Mouse (Mus musculus) heart, embryonic 11.5 days (tissue): ENCODE measurements at regions not wholly inside any gene's neighbourhood (a gene's known extent, or its start where the extent isn't known, plus 50 kb on each side); places are given as distances from the start of the nearest gene placed in this dataset.

ENCODE experiments used
- ATAC-seq: fragments of 200-750 bp; cut with Nextera tagmentation; replicated peaks from 2 replicates; pipeline ENCODE4 v1.8.0; 2017; ENCODE audit warnings: moderate library complexity; ENCODE audit not compliant: insufficient number of reproducible peaks, low FRiP score, low TSS enrichment
- H3K27ac ChIP-seq: fragments of 300-500 bp; sonication (generic); 2 replicates; pipeline ENCODE4 v1.5.1; 2014; ENCODE audit warnings: mild to moderate bottlenecking, low read depth, low read length
- H3K27me3 ChIP-seq: fragments of 300-500 bp; sonication (generic); 2 replicates; pipeline ENCODE4 v1.6.1; 2014; ENCODE audit warnings: mild to moderate bottlenecking, low read length, mixed read lengths; ENCODE audit not compliant: control insufficient read depth, insufficient read depth
- H3K36me3 ChIP-seq: fragments of 300-500 bp; sonication (generic); 2 replicates; pipeline ENCODE4 v1.6.1; 2014; ENCODE audit warnings: mild to moderate bottlenecking, low read length, moderate library complexity, mixed read lengths; ENCODE audit not compliant: control insufficient read depth, insufficient read depth
- H3K4me1 ChIP-seq: fragments of 300-500 bp; sonication (generic); 2 replicates; pipeline ENCODE4 v1.6.1; 2014; ENCODE audit warnings: low read length; ENCODE audit not compliant: control insufficient read depth, insufficient read depth
- H3K4me2 ChIP-seq: fragments of 300-500 bp; sonication (generic); 2 replicates; pipeline ENCODE4 v1.6.1; 2014; ENCODE audit warnings: mild to moderate bottlenecking, moderate library complexity
- H3K4me3 ChIP-seq: fragments of 300-500 bp; sonication (generic); 2 replicates; pipeline ENCODE4 v1.5.1; 2014; ENCODE audit warnings: low read depth, low read length
- H3K9ac ChIP-seq: fragments of 300-500 bp; sonication (generic); 2 replicates; pipeline ENCODE4 v1.6.1; 2014; ENCODE audit warnings: mild to moderate bottlenecking, low read depth, low read length, moderate library complexity
- H3K9me3 ChIP-seq: fragments of 300-500 bp; sonication (generic); replicated peaks from 2 replicates; pipeline ENCODE4 v1.6.1; 2016; ENCODE audit warnings: low read length; ENCODE audit not compliant: control insufficient read depth
- WGBS: fragments of 180-500 bp; shearing (Covaris S2); extraction: QIAGEN DNeasy Blood & Tissue Kit; methylation state at CpG from one replicate; pipeline ENCODE4 v1.1.7; 2014; ENCODE audit not compliant: insufficient replicate concordance; 5-methylcytosine and 5-hydroxymethylcytosine counted together

DNA sequence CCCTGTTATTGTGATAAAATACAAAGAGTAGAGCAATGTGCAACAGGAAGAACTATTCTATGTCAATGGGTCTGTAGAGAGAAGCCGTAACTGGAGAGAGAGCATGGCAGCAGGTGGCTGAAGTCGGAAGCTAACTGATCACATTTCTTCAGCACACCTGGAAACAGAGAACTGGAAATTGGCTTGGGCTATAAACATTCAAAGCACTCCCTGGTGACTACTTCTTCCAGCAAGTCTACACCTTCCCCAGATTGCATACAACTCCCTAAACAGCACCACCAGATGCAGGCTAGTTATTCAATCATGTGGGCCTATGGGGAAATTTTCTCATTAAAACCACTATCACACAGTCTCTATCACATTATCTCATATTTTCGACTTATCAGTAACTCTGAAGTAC is 413.4 kb downstream of the Basp1 start:
- H3K4me2 ChIP-seq = no peak overlapping the region
- 74% methylated on average over 3 of the region's 3 CpGs for WGBS
- no peak for ATAC-seq

DNA sequence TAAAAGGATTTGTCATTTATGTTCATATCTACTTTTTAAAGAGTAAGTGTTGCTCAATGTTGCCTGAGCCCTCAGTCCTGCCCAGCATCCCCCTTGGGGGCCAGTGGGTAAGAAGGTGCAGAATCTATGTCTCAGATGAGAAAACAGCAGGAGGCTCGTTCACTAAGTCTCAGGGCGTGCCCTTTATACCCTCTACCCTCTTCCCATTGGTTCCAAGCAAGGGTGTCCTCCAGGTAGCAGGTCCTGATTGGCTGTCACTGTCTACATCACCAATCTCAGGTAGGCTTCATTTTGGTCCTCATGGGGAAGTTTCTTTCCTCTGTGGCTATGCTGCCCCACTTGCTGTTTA is 420.3 kb downstream of the Basp1 start:
- no peak overlapping the region for H3K4me3 ChIP-seq
- H3K4me2 ChIP-seq = no peak overlapping the region
- H3K36me3 ChIP-seq = no peaks in the 10 kb centered on the region
- no peaks in the 10 kb centered on the region for H3K9me3 ChIP-seq
- H3K4me1 ChIP-seq = no peaks in the 10 kb centered on the region
- no peak overlapping the region for H3K27ac ChIP-seq
- H3K9ac ChIP-seq = no peak overlapping the region
- H3K27me3 ChIP-seq = no peaks in the 10 kb centered on the region
- 63% methylated on average over 2 of the region's 2 CpGs for WGBS
- ATAC-seq = no peak

More for the DNA sequence above, 413.4 kb downstream of the Basp1 start:
- Histone ChIP-seq H3K27me3 (no peaks in the 10 kb centered on the region), H3K9me3 (no peaks in the 10 kb centered on the region), H3K27ac (no peak overlapping the region), H3K9ac (no peak overlapping the region), H3K36me3 (no peaks in the 10 kb centered on the region), H3K4me1 (no peaks in the 10 kb centered on the region), H3K4me3 (no peak overlapping the region)

- no peak overlapping the region for H3K27ac ChIP-seq
- WGBS = 80% methylated on average over 14 of the region's 14 CpGs
- no peak overlapping the region for H3K4me3 ChIP-seq
- ATAC-seq = no peak
- H3K27me3 ChIP-seq = no peaks in the 10 kb centered on the region
- no peaks in the 10 kb centered on the region for H3K9me3 ChIP-seq
- H3K4me1 ChIP-seq = no peaks in the 10 kb centered on the region
- H3K4me2 ChIP-seq = no peak overlapping the region
- H3K36me3 ChIP-seq = no peaks in the 10 kb centered on the region
- no peak overlapping the region for H3K9ac ChIP-seq
Measured at GRCm38 (mm10) chr15:24992665-24993324, 420.8 kb downstream of the Basp1 start.

GRCm38 (mm10) chr15:24990082-24990786 is 423.3 kb downstream of the Basp1 start:
- Histone ChIP-seq H3K27ac (no peak overlapping the region), H3K9me3 (no peaks in the 10 kb centered on the region), H3K4me1 (no peaks in the 10 kb centered on the region), H3K27me3 (no peaks in the 10 kb centered on the region), H3K36me3 (no peaks in the 10 kb centered on the region), H3K4me3 (no peak overlapping the region), H3K9ac (no peak overlapping the region), H3K4me2 (no peak overlapping the region)
- ATAC-seq = no peak
- 65% methylated on average over 5 of the region's 5 CpGs for whole genome bisulfite sequencing

DNA sequence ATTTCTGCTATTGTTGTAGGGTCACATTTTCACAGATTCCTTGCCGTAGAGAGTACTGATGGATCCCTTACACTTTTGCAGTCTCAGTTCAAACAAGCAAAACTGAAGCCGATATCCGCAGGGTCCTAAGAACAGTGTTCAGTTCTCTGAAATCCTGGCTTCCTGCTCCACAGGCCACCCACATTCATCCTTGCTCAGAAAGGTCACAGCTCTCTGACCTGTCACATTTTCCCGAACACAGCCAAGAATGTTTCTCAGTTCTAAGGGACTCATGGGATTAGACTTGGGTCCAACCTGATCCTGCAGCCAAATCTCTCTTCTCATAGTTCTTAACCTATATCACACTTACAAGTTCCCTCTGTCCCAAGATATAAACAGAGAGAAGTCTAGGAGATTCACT is 432.7 kb downstream of the Basp1 start:
- 50% methylated on average over 4 of the region's 4 CpGs for WGBS

DNA sequence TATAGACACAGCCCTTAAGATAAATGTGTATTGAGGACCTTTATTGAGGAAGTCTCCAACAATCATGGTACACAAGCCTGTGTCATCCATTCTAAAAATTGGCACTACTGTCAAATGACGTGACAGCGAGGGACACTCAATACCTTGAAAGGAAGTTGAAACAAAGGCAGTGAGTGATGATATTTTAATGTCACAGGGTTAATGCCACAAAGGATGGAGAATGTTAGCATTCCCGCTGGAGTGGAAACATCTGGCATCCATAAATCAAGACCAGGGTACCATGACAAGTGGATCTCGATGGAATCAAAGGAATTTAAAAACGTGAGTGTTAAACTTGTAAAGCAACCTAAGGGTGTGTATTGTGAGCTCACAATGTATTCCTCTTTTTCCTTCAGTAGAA is 441.5 kb downstream of the Basp1 start:
- no peak for ATAC-seq
- no peak overlapping the region for H3K9ac ChIP-seq
- no peak overlapping the region for H3K4me2 ChIP-seq
- WGBS = 44% methylated on average over 5 of the region's 5 CpGs
- H3K4me1 ChIP-seq = no peaks in the 10 kb centered on the region
- no peak overlapping the region for H3K27ac ChIP-seq
- no peaks in the 10 kb centered on the region for H3K9me3 ChIP-seq
- H3K4me3 ChIP-seq = no peak overlapping the region
- no peaks in the 10 kb centered on the region for H3K27me3 ChIP-seq
- H3K36me3 ChIP-seq = no peaks in the 10 kb centered on the region

More for the DNA sequence above, 432.7 kb downstream of the Basp1 start:
- Histone ChIP-seq H3K9me3 (no peaks in the 10 kb centered on the region), H3K4me1 (no peaks in the 10 kb centered on the region), H3K4me3 (no peak overlapping the region), H3K36me3 (no peaks in the 10 kb centered on the region), H3K27ac (no peak overlapping the region), H3K4me2 (no peak overlapping the region), H3K9ac (no peak overlapping the region), H3K27me3 (no peaks in the 10 kb centered on the region)
- no peak for ATAC-seq

- Histone ChIP-seq H3K27me3 (no peaks in the 10 kb centered on the region), H3K36me3 (no peaks in the 10 kb centered on the region), H3K9me3 (no peaks in the 10 kb centered on the region), H3K27ac (no peak overlapping the region), H3K4me3 (no peak overlapping the region), H3K9ac (no peak overlapping the region), H3K4me2 (no peak overlapping the region), H3K4me1 (no peaks in the 10 kb centered on the region)
- no peak for ATAC-seq
- 40% methylated on average over 2 of the region's 2 CpGs for WGBS
Measured at GRCm38 (mm10) chr15:24969391-24969812, 444.2 kb downstream of the Basp1 start.

- 84% methylated on average over 7 of the region's 7 CpGs for WGBS
Measured at GRCm38 (mm10) chr15:24968636-24969317, 444.8 kb downstream of the Basp1 start.

More at GRCm38 (mm10) chr15:24968636-24969317, 444.8 kb downstream of the Basp1 start:
- Histone ChIP-seq H3K9me3 (no peaks in the 10 kb centered on the region), H3K4me3 (no peak overlapping the region), H3K4me2 (no peak overlapping the region), H3K36me3 (no peaks in the 10 kb centered on the region), H3K27ac (no peak overlapping the region), H3K4me1 (no peaks in the 10 kb centered on the region), H3K27me3 (no peaks in the 10 kb centered on the region), H3K9ac (no peak overlapping the region)
- no peak for ATAC-seq
